Mouse (Mus musculus): ENCODE data around the gene Dlat.

Dlat gene

GRCm38 (mm10) chr9:50593544-50593943 lies 66.0 kb downstream of the Dlat start:
- DNase-seq (ENCODE audit: low spot score in 2 of 2) = no peak

DNA sequence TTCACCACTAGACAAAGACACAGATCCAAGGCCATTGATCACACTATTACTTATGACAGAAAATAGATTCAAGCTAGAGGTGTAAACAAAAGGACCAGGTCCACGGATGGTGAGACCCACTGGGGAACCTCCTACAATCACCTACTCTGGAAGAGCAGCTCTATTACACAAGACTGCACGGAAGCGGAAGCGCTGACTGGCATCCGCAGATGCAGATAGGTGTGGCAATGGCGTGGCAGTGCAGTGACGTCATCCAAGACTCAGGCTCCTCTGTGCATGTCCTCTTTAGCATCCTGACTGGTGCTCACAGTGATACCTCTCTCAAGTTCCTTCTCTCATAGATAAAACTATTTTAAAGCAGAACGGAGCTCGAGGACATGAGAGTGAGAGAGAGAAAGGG lies 66.6 kb downstream of the Dlat start:
- DNase-seq (ENCODE audit: low spot score in 2 of 2) = no peak

DNA sequence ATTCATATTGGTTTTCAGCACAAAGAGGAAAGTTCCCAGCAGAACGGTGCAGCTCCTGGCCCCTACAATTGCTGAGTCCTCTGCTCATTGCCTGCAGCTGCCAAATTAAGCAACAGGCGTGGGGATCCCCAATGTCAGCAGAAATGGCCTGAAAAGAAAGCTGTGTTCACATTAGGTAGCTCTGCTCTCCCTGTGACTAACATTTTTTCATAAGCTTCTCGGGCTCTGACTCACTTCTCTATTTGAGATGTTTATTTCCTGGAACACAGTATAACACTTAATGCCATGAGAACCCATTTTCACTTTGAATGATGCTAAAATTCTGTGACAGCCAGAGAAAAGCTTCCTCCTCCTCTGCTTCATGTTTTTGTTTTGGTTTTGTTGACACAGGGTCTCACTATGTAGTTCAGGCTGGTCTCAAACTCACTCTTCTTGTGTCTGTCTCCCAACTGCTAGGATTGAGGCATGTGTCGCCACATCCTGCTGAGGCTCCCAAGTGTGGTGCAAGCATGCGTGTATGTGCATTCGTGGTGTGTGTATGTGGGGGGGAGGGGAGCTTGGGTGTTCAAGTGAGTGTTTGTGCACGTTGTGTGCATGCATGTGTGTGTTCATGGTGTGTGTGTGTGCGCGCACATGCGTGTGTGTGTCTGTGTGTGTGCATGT lies 68.6 kb downstream of the Dlat start:
- no peak for DNase-seq (ENCODE audit: low spot score in 2 of 2)

DNA sequence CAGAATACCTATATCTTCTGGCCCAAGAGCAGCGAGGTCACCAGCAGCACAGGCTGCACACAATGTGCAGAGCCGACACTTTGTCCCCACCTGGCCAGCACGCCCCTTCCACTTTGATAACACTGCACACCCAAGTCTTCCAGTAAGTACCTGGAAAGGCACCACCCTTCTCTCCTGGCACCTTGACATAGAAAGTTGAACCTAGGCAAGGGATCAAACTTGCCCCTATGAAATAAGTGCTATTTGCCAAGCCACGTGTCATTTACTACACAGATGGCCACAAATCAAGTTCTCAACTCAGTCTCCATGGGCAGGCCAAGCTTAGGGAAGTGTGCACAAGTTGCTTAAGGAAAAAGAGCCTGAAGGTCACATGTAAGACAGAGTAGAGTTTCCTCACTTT lies 72.6 kb downstream of the Dlat start:
- no peak for DNase-seq (ENCODE audit: low spot score in 2 of 2)

GRCm38 (mm10) chr9:50585145-50585818 lies 74.3 kb downstream of the Dlat start:
- no peak for DNase-seq (ENCODE audit: low spot score in 2 of 2)

Data from right cerebral cortex, postnatal 10 days (tissue).